Mouse (Mus musculus) limb, embryonic 14.5 days (tissue): ENCODE results near the gene Kirrel3. TPM values are rescaled to one million over a fixed set of nuclear protein-coding genes. Genes with fewer than 3 reads are reported as not detected.

Source experiments
- ATAC-seq: fragments of 200-750 bp; cut with Nextera tagmentation; 2 replicates; pipeline ENCODE4 v1.8.0; 2017; ENCODE audit warnings: low read depth, moderate number of reproducible peaks, moderate TSS enrichment; ENCODE audit not compliant: low FRiP score
- DNase-seq: peaks from one replicate; pipeline ENCODE4 v3.0.0-alpha.2; 2015; ENCODE audit warnings: low spot score
- H3K27ac ChIP-seq: fragments of 300-500 bp; sonication (generic); replicated peaks from 2 replicates; pipeline ENCODE4 v1.5.1; 2014; ENCODE audit warnings: low read depth, mild to moderate bottlenecking, low read length, moderate library complexity, mixed read lengths
- H3K27me3 ChIP-seq: fragments of 300-500 bp; sonication (generic); 2 replicates; pipeline ENCODE4 v1.6.1; 2014; ENCODE audit warnings: low read length, mixed read lengths; ENCODE audit not compliant: control insufficient read depth, insufficient read depth
- H3K36me3 ChIP-seq: fragments of 300-500 bp; sonication (generic); 2 replicates; pipeline ENCODE4 v1.6.1; 2014; ENCODE audit warnings: mild to moderate bottlenecking, low read length, moderate library complexity, mixed read lengths; ENCODE audit not compliant: control insufficient read depth, insufficient read depth
- H3K4me1 ChIP-seq: fragments of 300-500 bp; sonication (generic); 2 replicates; pipeline ENCODE4 v1.6.1; 2014; ENCODE audit warnings: antibody characterized with exemption, low read length, mixed read lengths; ENCODE audit not compliant: control insufficient read depth, insufficient read depth
- H3K4me2 ChIP-seq: fragments of 300-500 bp; sonication (generic); replicated peaks from 2 replicates; pipeline ENCODE4 v1.6.1; 2014; ENCODE audit warnings: low read depth, mild to moderate bottlenecking, low read length, moderate library complexity; ENCODE audit not compliant: severe bottlenecking
- H3K4me3 ChIP-seq: fragments of 300-500 bp; sonication (generic); replicated peaks from 2 replicates; pipeline ENCODE4 v1.5.1; 2014; ENCODE audit warnings: low read length
- H3K9ac ChIP-seq: fragments of 300-500 bp; sonication (generic); 2 replicates; pipeline ENCODE4 v1.6.1; 2014; ENCODE audit warnings: mild to moderate bottlenecking, low read depth, low read length, moderate library complexity; ENCODE audit not compliant: severe bottlenecking
- H3K9me3 ChIP-seq: fragments of 300-500 bp; sonication (generic); 2 replicates; pipeline ENCODE4 v1.6.1; 2016; ENCODE audit warnings: low read length; ENCODE audit not compliant: control insufficient read depth
- POLR2A ChIP-seq: fragments of 200-500 bp; IDR thresholded peaks from 2 replicates; pipeline ENCODE4 v1.8.0; 2012; ENCODE audit warnings: inconsistent platforms, mild to moderate bottlenecking, moderate library complexity, borderline replicate concordance; ENCODE audit not compliant: insufficient read depth, insufficient read length; ENCODE audit errors: extremely low read depth
- WGBS: fragments of 180-500 bp; shearing (Covaris S2); extraction: QIAGEN DNeasy Blood & Tissue Kit; methylation state at CpG from one replicate; pipeline ENCODE4 v1.1.7; 2014; 5-methylcytosine and 5-hydroxymethylcytosine counted together
- polyA plus RNA-seq, 2 experiments: library from polyadenylated mRNA; depleted of rRNA in 1 of 2; stranded (reverse) in 1 of 2; unstranded in 1 of 2; fragments of >200 nt; fragmentation: Nextera tagmentation in 1 of 2; extraction: Ambion mirVana in 1 of 2; gene quantifications; 2 replicates each; pipeline versions ENCODE4 v1.2.1 to v1.2.3; 2012 to 2014

Gene Kirrel3
- polyA plus RNA-seq, 2 experiments: 10.1 to 14.6 TPM

- H3K4me1 ChIP-seq: no peaks in the 10 kb centered on the region
- no peaks in the 10 kb centered on the region for H3K36me3 ChIP-seq
- no peak overlapping the region for H3K9ac ChIP-seq
- ATAC-seq (no peak), DNase-seq (no peak)
- WGBS: 56% methylated on average over 9 of the region's 9 CpGs
- no peak overlapping the region for H3K27ac ChIP-seq
- H3K27me3 ChIP-seq: no peaks in the 10 kb centered on the region
- no peak overlapping the region for H3K4me2 ChIP-seq
- H3K9me3 ChIP-seq: no peaks in the 10 kb centered on the region; the same call in 1 of the 2 replicates
- no peak overlapping the region for H3K4me3 ChIP-seq
- TF ChIP-seq POLR2A: no peak
Measured at GRCm38 (mm10) chr9:34857575-34857974, 371.9 kb downstream of the Kirrel3 start.

DNA sequence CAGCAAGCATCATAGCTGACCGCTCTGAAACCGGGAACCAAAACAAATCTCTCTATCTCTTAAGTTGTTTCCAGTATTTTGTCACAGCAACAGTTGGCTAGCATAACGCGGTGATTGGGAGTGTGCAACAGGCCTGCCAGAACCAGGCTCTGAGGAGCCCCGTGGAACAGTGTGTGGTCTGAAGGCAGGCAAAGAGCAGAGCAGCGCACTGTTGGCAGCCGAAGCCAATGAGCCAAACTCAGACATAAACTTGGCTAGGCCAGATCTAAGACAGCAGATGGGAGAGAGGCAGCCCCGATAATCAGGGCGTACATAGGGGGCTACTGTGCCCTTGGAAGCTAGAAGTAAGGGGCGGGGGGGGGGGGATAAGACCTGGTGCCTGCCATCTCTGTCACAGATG lies 372.4 kb downstream of the Kirrel3 start:
- TF ChIP-seq POLR2A: no peak

DNA sequence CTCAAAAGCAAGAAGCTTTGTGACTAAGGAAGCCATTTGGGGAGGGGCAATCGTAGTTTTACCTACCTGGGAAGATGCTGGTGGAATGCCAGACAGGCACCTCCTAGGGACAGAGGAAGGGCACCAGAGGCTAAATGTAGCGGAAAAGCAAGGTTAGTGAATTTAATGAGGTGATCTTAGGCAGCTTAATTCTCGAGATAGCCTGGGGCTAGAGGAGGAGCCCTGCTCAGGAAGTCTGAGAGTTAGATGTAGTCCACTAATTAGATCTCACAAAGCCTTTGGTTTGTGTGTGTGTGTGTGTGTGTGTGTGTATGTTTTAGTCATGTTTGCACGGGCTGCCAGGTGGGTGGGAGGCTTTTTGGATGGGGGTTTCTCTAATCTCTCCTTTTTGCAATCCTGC lies 375.2 kb downstream of the Kirrel3 start:
- Histone ChIP-seq H3K4me2 (no peak overlapping the region), H3K9me3 (no peaks in the 10 kb centered on the region; the same call in 1 of the 2 replicates), H3K4me3 (no peak overlapping the region), H3K4me1 (no peaks in the 10 kb centered on the region), H3K9ac (no peak overlapping the region), H3K27me3 (no peaks in the 10 kb centered on the region), H3K36me3 (no peaks in the 10 kb centered on the region), H3K27ac (no peak overlapping the region)
- TF ChIP-seq POLR2A: no peak
- DNase-seq (no peak), ATAC-seq (no peak)
- 18% methylated on average over 4 of the region's 4 CpGs for WGBS

More for the DNA sequence above, 372.4 kb downstream of the Kirrel3 start:
- no peak overlapping the region for H3K4me3 ChIP-seq
- DNase-seq: no peak
- 96% methylated on average over 10 of the region's 10 CpGs for WGBS
- H3K4me2 ChIP-seq: no peak overlapping the region
- H3K4me1 ChIP-seq: no peaks in the 10 kb centered on the region
- no peaks in the 10 kb centered on the region; the same call in 1 of the 2 replicates for H3K9me3 ChIP-seq
- no peaks in the 10 kb centered on the region for H3K27me3 ChIP-seq
- H3K36me3 ChIP-seq: no peaks in the 10 kb centered on the region
- no peak overlapping the region for H3K9ac ChIP-seq
- no peak overlapping the region for H3K27ac ChIP-seq
- no peak for ATAC-seq

GRCm38 (mm10) chr9:34861775-34862174 lies 376.1 kb downstream of the Kirrel3 start:
- DNase-seq: no peak
- no peak overlapping the region for H3K4me3 ChIP-seq
- TF ChIP-seq POLR2A: no peak
- ATAC-seq: no peak
- H3K27ac ChIP-seq: no peak overlapping the region
- no peak overlapping the region for H3K4me2 ChIP-seq
- no peaks in the 10 kb centered on the region for H3K27me3 ChIP-seq
- H3K9ac ChIP-seq: no peak overlapping the region
- 36% methylated on average over 2 of the region's 2 CpGs for WGBS
- H3K36me3 ChIP-seq: no peaks in the 10 kb centered on the region
- no peaks in the 10 kb centered on the region for H3K4me1 ChIP-seq
- no peaks in the 10 kb centered on the region; the same call in 1 of the 2 replicates for H3K9me3 ChIP-seq

- no peak for ATAC-seq
- 77% methylated on average over 6 of the region's 6 CpGs for WGBS
- H3K4me3 ChIP-seq: no peak overlapping the region
- no peak overlapping the region for H3K27ac ChIP-seq
- no peak overlapping the region for H3K4me2 ChIP-seq
- no peaks in the 10 kb centered on the region for H3K36me3 ChIP-seq
- no peaks in the 10 kb centered on the region for H3K4me1 ChIP-seq
- no peak overlapping the region for H3K9ac ChIP-seq
- no peaks in the 10 kb centered on the region for H3K9me3 ChIP-seq
- TF ChIP-seq POLR2A: no peak
- DNase-seq: no peak
- H3K27me3 ChIP-seq: no peaks in the 10 kb centered on the region
Measured at GRCm38 (mm10) chr9:34865606-34866005, 379.9 kb downstream of the Kirrel3 start.
